Mouse (Mus musculus) pancreas, adult 10 weeks (tissue): Measurements from ENCODE around the gene Spata3. TPM values are rescaled to one million over a fixed set of nuclear protein-coding genes. Genes with fewer than 3 reads are reported as not detected.

Source experiments
- polyA plus RNA-seq: library from polyadenylated mRNA; stranded (reverse); fragments of 350-450 nt; fragmentation: Illumina TruSeq; extraction: RNeasy Lipid Tissue Mini Kit (QIAGEN cat#74804); gene quantifications from one replicate; pipeline ENCODE4 v1.2.3, GENCODE M21; 2015; ENCODE audit warnings: low read depth, low replicate concordance; ENCODE audit not compliant: insufficient read depth

The Spata3 gene
- not detected for polyA plus RNA-seq

GRCm38 (mm10) chr1:86016516-86016915, at the start of gene Spata3:
Gene Spata3, plus strand, starts transcription at chr1:86016816.

GRCm38 (mm10) chr1:86045848-86046805, 29.5 kb downstream of the Spata3 start, which contains the start of gene 2810459M11Rik:
Gene 2810459M11Rik, plus strand, starts transcription at chr1:86045863.

GRCm38 (mm10) chr1:86064271-86064991, 47.8 kb downstream of the Spata3 start, which contains the start of gene Psmd1:
Gene Psmd1, plus strand, starts transcription at chr1:86064387.

Other genes with a start within 250 kb of the Spata3 start
- gene A630001G21Rik, start 238.2 kb upstream of the Spata3 start, polyA plus RNA-seq = 1.4 TPM
- gene Cab39, start 223.4 kb upstream of the Spata3 start, polyA plus RNA-seq = 14.9 TPM
- gene Itm2c, start 122.5 kb upstream of the Spata3 start, polyA plus RNA-seq = 28.4 TPM
- gene 4933407L21Rik, start 88.3 kb upstream of the Spata3 start, polyA plus RNA-seq = not detected
- gene Gpr55, start 55.8 kb upstream of the Spata3 start, polyA plus RNA-seq = not detected
- not detected for gene 2810459M11Rik, start 29.0 kb downstream of the Spata3 start, polyA plus RNA-seq
- 11.6 TPM for gene Psmd1, start 47.6 kb downstream of the Spata3 start, polyA plus RNA-seq
- not detected for gene Htr2b, start 95.2 kb downstream of the Spata3 start, polyA plus RNA-seq
- 2.1 TPM for gene Gm21972, start 116.8 kb downstream of the Spata3 start, polyA plus RNA-seq
- 2.6 TPM for gene Armc9, start 138.0 kb downstream of the Spata3 start, polyA plus RNA-seq